7 mouse cellular contexts compared by ENCODE assay signal in the genomic region with DNA sequence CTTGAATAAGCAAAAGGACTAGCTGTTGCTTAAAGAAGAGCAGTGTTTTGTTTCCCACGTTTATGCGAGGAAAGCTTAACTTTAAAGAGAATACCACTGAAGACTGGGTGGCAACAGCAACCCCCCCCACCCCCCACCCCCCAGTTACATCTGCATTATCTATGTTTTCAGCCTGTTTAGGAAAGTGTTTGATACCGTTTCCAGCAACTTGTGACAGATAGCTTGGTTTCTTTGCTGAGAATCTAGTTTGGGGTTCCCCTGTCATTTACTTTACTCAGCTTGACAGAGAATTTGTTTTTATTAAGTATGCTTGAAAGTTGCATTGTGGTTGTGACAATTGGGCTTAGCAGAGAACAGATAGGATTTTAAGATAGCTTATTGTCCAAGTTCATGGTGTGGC. TPM values are rescaled to one million over a fixed set of nuclear protein-coding genes. Genes with fewer than 3 reads are reported as not detected.
DNase-seq lines count a peak whose midpoint lies in the region; ATAC-seq and TF ChIP-seq lines count a peak whose summit lies in the region.

No protein-coding gene starts in this region.

- no peaks in the 10 kb centered on the region for H3K27me3 ChIP-seq in spleen, adult 2 months (ENCODE audit: control insufficient read depth, insufficient read depth, low read length)
- H3K27me3 ChIP-seq in forebrain, embryonic 14.5 days (replicated peaks; ENCODE audit: control insufficient read depth, insufficient read depth, low read length) = no peaks in the 10 kb centered on the region
- no peaks in the 10 kb centered on the region for H3K27me3 ChIP-seq in liver, embryonic 13.5 days

- peak overlapping the region; percentile 66 for H3K4me2 ChIP-seq in forebrain, embryonic 14.5 days (ENCODE audit: low read length)
- peak overlapping the region; percentile 82 for H3K4me2 ChIP-seq in liver, embryonic 13.5 days

- ATAC-seq in forebrain, embryonic 14.5 days = no peak
- no peak for ATAC-seq in liver, embryonic 13.5 days (ENCODE audit: low read depth)

- TF ChIP-seq POLR2A in spleen, adult 2 months (IDR thresholded peaks at IDR 0.05; ENCODE audit: low read depth, low read length) = no peak

- peak overlapping the region; percentile 14 for H3K4me3 ChIP-seq in spleen, adult 2 months (ENCODE audit: extremely low read depth, insufficient read depth, insufficient read length)
- H3K4me3 ChIP-seq in forebrain, embryonic 14.5 days (ENCODE audit: low read depth, low read length) = peak overlapping the region; percentile 93
- H3K4me3 ChIP-seq in liver, embryonic 13.5 days (replicated peaks) = peak overlapping the region; percentile 93

- no peaks in the 10 kb centered on the region for H3K36me3 ChIP-seq in spleen, adult 2 months (ENCODE audit: control insufficient read depth, insufficient read depth, low read length)
- H3K36me3 ChIP-seq in forebrain, embryonic 14.5 days (ENCODE audit: control insufficient read depth, insufficient read depth, low read length) = no peaks in the 10 kb centered on the region
- H3K36me3 ChIP-seq in liver, embryonic 13.5 days = peaks cover 14% of the 10 kb centered on the region

- peaks cover 2% of the 10 kb centered on the region; the same call in 1 of the 2 replicates for H3K4me1 ChIP-seq in spleen, adult 2 months (ENCODE audit: control insufficient read depth, insufficient read depth, insufficient read length)
- peaks cover 20% of the 10 kb centered on the region for H3K4me1 ChIP-seq in forebrain, embryonic 14.5 days (ENCODE audit: control insufficient read depth, insufficient read depth, low read length)
- H3K4me1 ChIP-seq in liver, embryonic 13.5 days (replicated peaks) = peaks cover 46% of the 10 kb centered on the region

- H3K27ac ChIP-seq in spleen, adult 2 months (ENCODE audit: insufficient read depth, low read length) = no peak overlapping the region
- H3K27ac ChIP-seq in forebrain, embryonic 14.5 days (ENCODE audit: low read depth, low read length) = no peak overlapping the region
- H3K27ac ChIP-seq in liver, embryonic 13.5 days = peak overlapping the region; percentile 98

- TF ChIP-seq CTCF in spleen, adult 2 months (IDR thresholded peaks at IDR 0.05; ENCODE audit: extremely low read depth, insufficient read depth, insufficient read length, insufficient replicate concordance) = no peak

- WGBS in spleen, adult 2 months = 7% methylated on average over 3 of the region's 3 CpGs
- 13% methylated on average over 3 of the region's 3 CpGs for WGBS in forebrain, embryonic 14.5 days
- WGBS in liver, embryonic 13.5 days (ENCODE audit: insufficient replicate concordance) = 3% methylated on average over 3 of the region's 3 CpGs

- DNase-seq in spleen, adult 2 months (ENCODE audit: low read depth in 1 of 2, low spot score in 2 of 2) = no peak
- no peak for DNase-seq in spleen, postnatal 36 days (ENCODE audit: low spot score in 2 of 2)
- no peak for DNase-seq in forebrain, embryonic 14.5 days (ENCODE audit: low spot score)
- DNase-seq in liver, embryonic 13.5 days = no peak
- DNase-seq in right cerebral cortex, postnatal 36 days (ENCODE audit: low spot score in 2 of 2) = no peak
- DNase-seq in spleen, adult 18-20 months = no peak
- no peak for DNase-seq in ovary, postnatal 14 days (ENCODE audit: low spot score)

- no peaks in the 10 kb centered on the region for H3K9me3 ChIP-seq in forebrain, embryonic 14.5 days (replicated peaks; ENCODE audit: control insufficient read depth, low read length)
- H3K9me3 ChIP-seq in liver, embryonic 13.5 days (replicated peaks) = no peaks in the 10 kb centered on the region

- H3K9ac ChIP-seq in forebrain, embryonic 14.5 days (ENCODE audit: low read length) = peak overlapping the region; percentile 82
- peak overlapping the region; percentile 95 for H3K9ac ChIP-seq in liver, embryonic 13.5 days

RNA-seq across cellular contexts. Expression of a gene that starts 1.4 kb away (rescaled TPM):
- polyA plus RNA-seq in spleen, adult 2 months (2012; rRNA removed) = 6.8 and 9.1 TPM in 2 replicates
- 64.6 and 74.8 TPM in 2 replicates for polyA plus RNA-seq in forebrain, embryonic 14.5 days (2014; fragmentation: Nextera tagmentation; extraction: Ambion mirVana)
- 41.7 and 52.2 TPM in 2 replicates for polyA plus RNA-seq in liver, embryonic 13.5 days (2015; fragmentation: Nextera tagmentation; extraction: Ambion mirVana)

RNA-seq across cellular contexts. Expression of a gene that starts 47.6 kb away (rescaled TPM):
- not detected in 2 replicates for polyA plus RNA-seq in spleen, adult 2 months (2012; rRNA removed)
- 0.79 and 0.89 TPM in 2 replicates for polyA plus RNA-seq in forebrain, embryonic 14.5 days (2014; fragmentation: Nextera tagmentation; extraction: Ambion mirVana)
- polyA plus RNA-seq in liver, embryonic 13.5 days (2015; fragmentation: Nextera tagmentation; extraction: Ambion mirVana) = 0.35 and 0.44 TPM in 2 replicates

RNA-seq across cellular contexts. Expression of a gene that starts 47.7 kb away (rescaled TPM):
- polyA plus RNA-seq in spleen, adult 2 months (2012; rRNA removed) = not detected in 2 replicates
- not detected in 2 replicates for polyA plus RNA-seq in forebrain, embryonic 14.5 days (2014; fragmentation: Nextera tagmentation; extraction: Ambion mirVana)
- not detected in 2 replicates for polyA plus RNA-seq in liver, embryonic 13.5 days (2015; fragmentation: Nextera tagmentation; extraction: Ambion mirVana)

Comparison
In these comparisons a context has a peak if more than half of its experiments do, and no peak if none do; other contexts are left out.
1. H3K4me3 ChIP-seq: peak in every context shown above with its lines; median percentile 93 in forebrain, embryonic 14.5 days; 93 in liver, embryonic 13.5 days; 14 in spleen, adult 2 months.